Mouse (Mus musculus): ENCODE measurements around the gene Peg3.
"Not testable (repeated sequence)": the region's sequence is repeated elsewhere in the genome, so short reads cannot be mapped to it uniquely, and the experiment has no call there.

The Peg3 gene

DNA sequence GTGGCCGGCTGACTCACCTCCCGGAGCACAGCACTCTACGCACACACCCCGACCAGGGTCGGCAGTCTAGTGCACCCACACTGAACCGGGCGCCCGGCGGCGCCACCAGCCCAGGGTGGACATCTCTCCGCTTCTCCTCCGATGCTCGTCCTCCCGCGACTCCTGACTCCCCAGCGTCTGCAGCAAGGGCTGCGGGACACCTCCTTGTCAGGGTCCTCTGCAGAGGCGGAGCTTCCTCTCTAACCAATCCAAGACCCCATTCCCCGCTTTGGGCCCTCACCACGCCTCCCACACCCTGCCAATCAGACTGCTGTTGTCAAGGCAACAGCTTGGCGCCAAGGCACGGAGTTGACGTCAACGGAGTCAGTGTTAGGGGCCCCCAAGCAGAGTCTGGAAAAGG lies at the start of gene Peg3, which contains the start of gene Usp29:
Peg3 (minus strand) TSS at position 191 of the 400 bp plus-strand sequence.
Usp29 (plus strand) TSS at position 338 of the 400 bp plus-strand sequence.
- DNase-seq, result peak; percentile 68

DNA sequence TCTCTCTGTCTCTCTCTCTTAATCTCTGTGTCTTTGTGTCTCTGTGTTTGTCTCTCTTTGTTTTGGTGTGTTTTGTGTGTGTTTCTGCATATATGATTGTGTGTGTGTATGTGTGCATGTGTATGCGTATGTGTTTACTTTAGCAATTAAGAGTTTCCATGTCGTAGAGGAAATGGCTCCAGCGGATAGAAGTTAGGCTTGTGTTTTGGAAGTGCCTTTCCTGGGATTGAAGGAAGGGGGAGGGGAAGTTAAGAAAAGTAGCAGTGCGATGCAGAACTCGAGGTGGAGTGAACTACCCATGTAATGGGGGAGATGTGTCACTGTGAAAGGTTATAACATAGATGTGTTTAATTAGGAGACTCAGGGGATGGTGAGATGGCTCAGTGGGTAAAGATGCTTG lies 48.9 kb upstream of the Peg3 start:
- no peak for DNase-seq

DNA sequence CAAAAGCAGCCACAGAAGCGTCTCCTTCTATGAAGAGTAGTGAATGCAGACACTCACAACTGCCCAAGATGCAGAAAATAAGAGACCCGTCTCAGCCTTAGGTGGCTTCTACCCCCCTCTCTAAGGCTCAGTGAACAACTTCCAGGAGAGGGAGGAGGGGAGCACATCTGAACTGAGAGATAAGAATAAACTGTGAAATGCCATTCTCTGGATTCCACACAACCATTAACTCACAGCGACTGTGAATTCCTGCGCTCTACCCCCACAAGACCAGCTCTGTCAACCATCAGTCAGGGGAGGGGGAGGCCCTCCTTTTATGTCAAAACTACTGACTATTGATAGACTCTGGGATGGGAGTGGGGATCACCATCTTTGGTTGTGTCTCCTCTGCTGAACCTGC lies 47.5 kb upstream of the Peg3 start:
- no peak for DNase-seq

DNA sequence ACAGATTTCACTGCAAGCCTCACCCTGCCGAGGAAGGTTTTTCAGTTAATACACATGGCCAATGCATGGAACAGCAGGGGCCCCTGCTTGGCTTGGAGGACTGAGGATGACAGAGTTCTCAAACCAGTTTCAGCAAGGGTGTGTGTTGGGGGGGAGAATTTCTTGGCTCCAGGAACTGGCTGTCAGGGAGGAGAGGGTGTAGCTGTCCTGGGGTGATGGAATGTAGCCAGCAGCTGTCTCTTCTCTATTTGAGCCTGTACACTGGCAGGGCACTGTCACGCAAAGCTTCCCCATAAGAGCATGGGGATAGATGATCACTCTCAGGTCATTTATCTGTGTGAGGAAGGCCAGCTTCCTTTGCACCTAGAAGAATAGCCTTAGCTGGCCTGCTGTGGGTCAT lies 46.9 kb upstream of the Peg3 start:
- peak; percentile 4 for DNase-seq

DNA sequence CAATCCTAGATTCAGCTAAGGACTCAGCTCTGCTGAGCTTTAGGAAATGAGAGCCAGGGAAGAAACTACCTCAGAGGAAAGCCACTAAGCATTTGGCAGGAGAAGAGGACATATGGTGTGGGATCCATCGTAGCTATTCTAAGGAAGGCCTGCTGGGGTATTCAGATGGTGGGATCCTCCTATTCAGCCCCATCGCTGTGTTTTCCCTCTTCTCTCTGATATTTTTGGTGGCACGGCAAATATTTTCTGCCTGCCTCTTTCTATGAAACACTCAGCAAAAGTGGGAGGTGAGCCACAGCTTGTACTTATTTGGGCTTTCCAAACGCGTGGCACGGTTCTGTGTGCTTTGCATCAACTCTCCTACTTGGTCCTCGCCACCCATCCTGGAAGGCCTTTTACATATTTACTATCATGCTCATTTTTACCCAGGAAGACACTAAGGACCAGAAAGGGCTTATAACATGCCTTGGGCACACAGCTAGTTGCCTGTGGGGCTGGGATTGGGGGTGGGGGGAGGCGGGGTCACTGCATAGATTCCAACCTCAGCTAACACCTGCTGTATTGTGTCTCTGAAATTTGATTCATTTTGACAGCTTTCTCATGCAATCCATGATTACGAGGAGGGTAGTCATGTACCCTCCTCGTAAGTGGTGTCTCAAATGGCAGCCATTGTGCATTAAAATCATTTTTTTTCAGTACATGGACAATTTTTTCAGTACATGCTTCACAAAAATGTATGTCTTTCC lies 46.3 kb upstream of the Peg3 start:
- DNase-seq, result no peak

DNA sequence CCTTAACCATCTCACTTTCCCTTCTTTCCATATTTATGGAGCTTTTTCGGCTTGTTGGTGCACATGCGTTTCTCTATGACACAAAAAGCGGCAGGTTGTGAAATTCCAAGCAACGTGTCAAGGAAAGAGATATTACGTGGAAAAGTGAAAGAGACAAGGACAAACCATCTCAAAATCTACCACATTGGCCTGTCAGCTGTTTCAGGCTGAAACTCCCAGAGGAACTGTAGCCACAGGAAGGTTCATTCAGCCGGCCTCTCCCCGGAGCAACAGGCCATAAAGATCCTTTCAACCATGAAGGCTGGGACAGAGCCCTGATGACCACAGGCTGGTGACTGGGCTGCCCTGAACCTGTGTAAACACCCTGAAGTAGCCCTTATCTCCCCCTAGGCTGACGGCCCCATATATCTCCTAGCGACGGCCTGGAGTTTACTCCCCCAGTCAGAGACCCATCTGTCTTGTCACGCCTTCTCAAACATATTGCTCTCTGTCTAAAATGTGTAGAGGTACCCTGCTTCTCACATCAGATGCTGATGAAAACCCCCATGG lies 43.7 kb upstream of the Peg3 start:
- DNase-seq, result not testable (repeated sequence)

DNA sequence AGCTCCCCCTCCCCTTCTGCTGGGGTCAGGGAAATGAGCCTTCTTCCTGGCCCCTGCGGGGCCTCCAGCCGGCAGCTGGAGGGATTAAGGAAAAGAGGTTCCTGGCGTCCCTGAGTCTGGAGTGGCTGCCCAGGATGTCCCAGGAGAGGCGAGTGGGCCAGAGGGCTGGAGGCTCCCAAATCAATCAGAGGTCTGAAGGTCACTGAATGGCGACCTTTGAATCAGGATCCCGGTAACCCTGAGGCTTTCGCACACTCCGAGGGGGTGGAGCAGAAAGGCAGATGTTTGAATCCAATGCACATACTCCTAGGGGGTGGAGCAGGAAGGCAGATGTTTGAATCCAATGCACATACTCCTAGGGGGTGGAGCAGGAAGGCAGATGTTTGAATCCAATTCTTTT lies 40.1 kb upstream of the Peg3 start:
- DNase-seq, result no peak

DNA sequence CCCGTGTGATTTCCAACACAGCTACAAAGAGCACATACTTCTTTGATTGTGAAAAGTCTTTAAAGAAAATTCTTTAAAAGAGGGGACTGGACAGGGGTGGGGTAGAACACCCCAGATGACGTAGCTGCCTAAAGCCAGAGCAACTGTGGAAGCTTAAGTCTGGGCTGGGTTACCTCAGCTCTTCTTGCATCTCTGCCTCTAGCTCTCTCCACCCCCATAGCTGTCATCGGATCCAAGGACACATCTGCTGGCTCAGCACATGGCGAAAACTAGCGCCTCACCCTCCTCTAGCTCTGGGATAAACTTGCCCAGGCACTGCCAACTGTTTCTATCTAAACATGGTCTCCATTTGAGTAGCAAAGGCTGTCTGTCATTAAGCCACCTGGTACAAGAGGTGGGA lies 35.0 kb upstream of the Peg3 start:
- DNase-seq, result no peak

DNA sequence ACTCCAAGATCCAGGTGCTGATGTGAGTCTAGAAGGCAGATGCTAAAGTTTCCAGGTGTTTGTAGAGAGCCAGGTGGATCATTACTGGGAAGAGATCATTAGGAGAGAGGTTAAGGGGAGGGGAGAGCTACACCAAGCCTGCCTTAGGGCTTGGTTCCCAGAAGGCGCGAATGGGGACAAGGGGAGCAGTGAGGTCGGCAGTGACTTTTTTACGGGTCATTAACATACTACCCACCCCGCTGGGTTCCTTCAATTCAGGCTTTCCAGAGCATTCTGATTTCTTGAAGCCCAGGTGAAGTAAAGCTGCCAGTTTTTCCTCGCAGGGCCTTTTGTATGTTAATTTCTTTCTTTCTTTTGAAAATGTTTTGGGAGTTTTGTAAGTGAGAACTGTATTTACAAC lies 29.9 kb upstream of the Peg3 start:
- no peak for DNase-seq

DNA sequence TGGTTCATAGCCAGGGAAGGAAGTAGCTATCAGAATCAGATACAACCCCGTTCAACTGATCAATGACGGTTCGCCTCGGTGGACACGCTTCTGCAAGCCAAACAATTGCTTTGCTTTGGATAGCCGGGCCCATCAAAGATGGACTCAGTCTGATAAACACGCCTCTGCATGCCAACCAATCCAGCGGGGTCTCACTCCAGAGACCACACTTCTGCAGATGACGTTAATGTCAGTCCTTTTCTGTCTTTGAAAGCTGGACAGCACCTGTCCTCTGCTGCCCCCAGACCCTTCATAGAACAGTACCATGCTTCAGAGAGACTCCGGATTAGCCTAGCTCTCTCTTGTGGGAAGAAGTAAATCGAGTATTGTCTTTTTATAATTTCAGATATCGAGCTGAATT lies 29.5 kb upstream of the Peg3 start:
- DNase-seq, result no peak

DNA sequence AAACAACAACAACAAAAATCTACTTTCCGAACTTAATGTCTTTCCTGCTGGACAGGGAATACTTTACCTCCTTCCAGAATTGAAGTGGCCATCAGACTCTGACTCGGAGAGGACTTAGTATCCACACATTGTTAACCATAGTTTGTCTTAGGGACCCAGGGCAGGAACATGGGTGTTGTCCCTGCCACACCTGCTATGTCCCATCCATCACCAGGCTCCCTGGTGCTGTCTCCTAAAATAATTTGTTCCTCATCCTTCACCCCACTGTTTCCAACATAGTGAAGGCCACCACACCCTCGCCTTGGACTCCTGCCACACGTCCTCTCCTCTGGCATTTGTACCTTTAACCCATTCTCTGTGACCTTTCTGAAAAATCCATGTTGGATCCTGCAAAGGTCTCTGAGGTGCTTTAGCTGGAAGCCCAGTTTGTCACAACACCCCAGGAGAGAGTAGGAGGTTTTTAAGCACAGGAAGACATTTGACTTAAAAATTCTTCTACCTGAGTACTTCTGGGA lies 26.6 kb upstream of the Peg3 start:
- DNase-seq, result no peak

DNA sequence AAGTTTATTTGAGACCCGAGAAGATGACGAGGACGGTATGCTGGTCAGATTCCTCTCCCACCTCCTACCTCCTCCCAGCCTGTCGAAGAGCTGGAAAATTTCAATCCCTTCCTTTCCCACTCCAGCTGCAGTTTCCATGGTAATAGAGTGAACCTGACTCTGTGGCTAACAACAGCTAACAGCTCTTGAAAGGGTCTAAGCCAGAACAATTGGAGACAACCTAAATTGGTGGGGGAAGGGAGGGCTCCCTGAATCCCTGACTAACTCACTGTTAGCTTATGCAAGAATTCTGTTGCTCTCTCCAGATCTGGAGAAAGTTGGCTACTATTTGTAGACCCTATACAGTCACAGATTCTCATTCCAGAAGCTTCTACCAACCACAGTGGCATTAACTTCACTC lies 23.2 kb upstream of the Peg3 start:
- DNase-seq, result no peak

DNA sequence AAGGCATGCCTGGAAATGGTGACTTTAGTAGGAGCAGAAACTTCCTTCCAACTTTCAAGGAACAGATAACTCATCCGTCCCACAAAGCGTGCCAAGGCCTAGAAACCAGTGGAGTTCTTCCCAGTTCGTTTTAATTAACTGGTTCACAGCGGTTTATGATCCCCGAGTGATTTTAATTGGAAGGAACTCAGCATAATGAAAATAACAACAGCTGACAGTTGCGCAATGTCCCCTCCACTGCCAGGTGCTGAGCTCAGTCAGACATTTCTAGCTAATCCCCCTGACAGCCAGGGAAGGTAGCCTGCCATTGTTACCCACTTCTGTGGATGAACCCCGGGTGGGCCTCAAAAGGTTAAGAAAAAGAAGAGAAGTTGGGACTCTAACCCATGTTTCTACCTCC lies 19.0 kb upstream of the Peg3 start:
- peak; percentile 11 for DNase-seq

DNA sequence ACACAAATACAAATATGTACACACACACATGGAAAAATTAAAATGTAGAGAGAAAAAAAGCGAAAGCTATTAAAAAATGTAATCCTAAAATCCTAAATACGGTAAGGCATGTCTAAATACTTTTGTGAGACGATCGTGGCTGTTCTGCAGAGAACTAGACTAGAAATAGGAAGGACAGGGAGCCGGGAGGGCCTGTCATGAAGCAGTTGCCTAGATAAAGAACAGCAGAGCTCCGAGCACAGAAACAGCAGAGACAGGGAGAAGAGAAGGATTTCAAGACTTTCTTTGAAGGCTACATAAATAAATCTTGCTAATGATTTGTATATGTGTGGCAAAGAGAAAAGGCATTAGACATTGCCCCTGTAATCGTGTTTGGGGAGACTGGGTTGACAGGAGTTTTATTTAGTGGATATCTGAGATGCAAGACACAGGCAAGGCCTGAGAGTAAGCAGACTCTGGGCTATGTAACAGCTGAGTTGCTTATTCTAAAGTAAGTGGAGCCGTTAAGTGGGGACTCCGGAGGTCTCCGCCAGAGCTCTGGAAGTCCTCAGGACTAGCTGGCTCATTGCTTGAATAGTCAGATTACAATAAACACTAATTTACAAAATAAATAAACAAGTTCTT lies 14.2 kb upstream of the Peg3 start:
- DNase-seq, result no peak

DNA sequence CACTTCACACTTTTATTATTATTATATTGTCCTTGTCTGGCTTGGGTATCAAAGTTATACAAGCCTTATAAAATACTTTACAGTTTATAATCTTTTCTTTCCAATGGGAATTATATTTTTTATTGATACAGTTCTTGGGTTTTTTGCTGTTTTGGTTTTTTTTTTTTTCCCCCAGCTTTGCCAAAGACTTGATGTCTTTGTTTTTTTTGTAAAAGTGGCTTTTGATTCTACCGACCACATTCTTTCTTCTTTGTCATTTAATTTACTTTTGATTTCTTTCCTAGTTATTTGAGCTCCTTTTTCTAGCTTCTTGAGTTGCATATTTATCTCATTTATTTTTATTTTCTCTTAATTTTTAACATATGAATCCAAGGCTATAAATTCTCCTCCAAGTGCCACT lies 5.8 kb upstream of the Peg3 start:
- DNase-seq, result no peak

DNA sequence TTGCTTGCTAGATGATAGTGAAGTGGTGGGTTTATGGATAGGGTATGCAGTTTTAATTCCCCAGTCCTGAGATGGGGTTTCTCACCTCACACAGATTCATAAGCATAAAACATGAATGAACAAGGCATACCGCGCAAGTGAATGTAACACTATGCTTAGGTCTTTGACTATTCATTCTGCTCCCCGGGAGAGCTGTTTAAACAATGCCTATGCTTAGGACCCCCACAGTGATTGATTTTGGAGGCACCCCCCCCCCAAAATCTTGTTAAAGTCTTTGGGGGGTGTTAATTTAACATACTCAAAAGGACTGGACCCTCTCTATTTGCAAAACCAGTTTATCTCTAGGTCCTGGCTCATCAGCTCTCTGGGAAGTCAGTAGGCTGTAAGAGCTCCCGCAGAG lies 1.7 kb upstream of the Peg3 start:
- no peak for DNase-seq

DNA sequence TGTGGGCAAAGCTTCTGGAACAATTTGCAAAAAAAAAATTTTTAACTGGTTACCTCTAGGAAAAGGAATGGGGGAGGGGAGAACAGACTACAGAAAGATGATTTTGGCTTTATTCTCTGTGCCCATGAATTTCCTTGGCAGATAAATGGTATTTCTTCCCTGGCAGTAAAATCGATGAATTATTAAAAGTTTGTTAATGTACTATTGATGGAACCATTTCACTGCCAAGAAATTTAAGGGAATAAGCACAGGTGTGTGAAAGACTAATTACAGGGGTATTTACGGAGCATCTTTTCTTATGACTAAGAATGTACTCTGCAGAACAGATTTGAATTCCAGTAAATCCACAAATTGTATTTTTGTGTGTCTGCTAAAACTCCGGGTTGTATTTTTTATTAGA lies 1.1 kb upstream of the Peg3 start:
- DNase-seq, result no peak

DNA sequence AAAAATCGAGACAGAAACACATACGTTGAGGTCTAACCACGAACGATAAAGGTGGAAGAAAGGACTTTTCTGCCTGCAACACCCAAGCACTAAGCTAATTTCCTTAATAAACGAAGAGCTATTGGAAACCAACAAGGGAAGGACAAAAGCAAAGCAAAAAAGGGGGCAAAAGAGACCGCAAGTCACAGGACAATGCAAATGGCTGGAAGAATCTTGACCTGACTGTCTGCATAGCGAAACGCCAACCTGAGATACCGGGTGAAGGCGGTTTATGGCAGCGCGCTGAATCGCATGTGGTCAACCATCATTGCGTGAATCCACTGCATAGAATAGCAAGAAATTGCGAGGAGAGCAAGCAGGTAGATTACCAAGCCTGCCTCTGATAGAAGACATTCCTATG lies 570 bp upstream of the Peg3 start:
- DNase-seq, result no peak

DNA sequence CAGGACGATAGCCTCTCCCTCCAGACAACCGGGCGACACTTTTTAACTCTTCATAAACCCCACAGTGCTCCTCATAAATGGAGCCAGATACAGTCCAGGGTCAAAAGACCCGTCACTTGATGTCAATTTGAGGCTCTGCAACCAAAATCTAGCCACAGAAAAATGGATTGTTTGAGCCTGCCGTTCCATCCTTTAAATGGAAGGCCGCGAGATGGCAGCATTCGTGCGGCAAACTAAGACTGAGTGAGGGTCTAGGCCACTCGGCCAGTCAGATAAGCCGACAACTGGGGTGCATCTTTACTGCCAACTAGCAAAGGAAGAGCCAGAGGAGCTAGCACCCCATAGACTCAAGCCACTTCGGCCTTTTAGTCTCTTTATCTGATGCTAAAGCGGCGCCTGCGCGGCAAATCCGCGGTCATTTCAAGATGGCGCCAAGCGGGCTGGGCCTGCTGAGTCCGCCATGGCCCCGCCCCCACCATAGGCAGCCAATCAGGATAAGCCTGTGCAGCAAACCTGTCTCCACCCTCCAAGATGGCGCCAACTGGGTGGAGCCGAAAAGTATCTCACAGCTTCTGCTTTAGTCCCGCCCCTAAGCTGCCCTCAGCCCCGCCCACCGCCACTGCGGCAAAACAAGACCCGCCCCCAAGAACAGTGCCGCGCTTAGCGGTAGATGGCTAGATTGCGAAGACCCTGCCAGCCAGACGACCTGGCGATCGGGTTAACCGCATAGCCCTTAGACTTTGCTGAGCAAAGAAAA lies 992 bp downstream of the Peg3 start:
- DNase-seq, result peak; percentile 98

DNA sequence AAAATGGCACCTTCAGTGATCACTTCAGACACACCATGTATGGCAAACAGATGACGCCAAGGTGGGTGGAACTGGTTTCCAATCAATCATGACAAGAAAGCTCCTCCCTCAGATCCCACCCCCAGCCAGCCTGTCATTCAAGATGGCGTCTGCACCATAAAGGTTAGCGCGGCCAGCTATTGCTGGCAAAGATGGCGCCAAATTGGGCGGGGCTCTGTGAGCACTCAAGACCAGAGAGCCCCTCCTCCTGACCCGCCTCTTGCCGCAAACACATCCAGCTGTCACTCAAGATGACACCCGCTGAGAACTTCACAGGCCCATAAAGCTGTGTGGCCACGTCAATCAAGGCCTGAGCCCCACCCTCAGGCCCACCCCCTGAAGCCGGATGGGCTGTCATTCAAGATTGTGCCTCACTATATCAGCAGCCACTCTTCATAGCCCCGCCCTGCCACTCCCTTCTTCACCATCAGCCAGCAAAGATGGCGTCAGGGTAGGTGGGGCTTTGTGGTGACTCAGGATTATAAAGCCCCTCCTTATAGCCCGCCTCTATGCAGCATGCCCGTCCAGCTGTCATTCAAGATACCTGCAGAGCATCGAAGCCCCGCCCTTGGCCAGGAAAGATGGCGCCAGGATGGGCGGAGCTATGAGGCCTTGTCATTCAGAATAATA lies 1.8 kb downstream of the Peg3 start:
- DNase-seq, result peak; percentile 96

DNA sequence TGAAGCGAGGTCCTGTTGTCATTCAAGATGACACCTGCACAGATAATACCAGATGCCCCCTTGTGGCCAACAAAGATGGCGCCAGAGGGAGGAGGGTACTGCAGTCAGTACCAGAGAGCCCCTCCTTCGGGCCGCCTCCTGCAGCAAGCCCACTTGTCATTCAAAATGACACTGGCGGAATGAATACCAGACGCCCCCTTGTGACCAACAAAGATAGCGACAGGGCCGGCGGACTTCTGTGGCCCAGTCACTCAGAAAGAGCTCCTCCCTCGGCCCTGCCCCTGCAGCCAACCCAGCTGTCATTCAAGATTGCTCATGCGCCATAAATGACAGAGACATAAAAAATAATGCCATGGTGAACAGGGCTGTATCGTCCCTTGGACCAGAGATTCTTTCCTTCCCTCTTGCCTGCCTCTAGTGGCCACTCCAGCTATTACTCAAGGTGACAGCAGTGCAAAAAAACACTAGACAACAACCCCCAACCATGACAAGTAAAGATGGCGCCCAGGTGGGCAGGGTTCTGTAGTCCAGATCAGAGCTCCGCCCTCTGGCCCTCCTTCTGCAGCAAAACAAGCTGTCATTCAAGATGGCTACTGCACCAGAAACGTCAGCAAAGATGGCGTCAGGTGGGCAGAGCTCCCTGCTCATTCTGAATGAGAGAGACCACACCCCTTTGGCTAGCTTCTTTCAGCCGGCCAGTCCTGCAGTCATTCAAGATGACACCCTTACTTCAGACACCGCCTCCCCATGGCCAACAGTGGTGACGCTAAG lies 2.7 kb downstream of the Peg3 start:
- peak; percentile 91 for DNase-seq

DNA sequence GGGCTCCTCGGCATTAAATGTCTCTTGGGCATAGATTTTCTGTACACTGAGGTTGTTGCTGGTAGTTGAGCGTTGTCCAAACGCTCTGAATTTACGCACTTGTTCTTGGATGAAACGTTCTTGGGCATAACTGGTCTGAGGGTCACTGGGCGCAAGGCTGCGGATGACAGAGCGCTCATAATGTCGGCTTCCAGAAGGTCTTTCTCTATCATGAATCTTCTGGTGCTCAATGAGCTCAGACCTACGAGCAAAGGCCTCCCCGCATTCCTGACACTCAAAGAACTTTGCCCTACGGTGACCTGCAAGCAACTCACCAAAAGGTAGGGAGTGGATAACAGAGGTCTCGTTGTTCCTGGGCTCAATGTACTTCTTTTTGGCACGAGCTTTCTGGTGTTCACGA lies 20.8 kb downstream of the Peg3 start:
- DNase-seq, result no peak

Measured in lung, postnatal 36 days (tissue).